Mouse (Mus musculus) myocyte (in vitro differentiated cells): ENCODE measurements around the gene Ism2. TPM values are rescaled to one million over a fixed set of nuclear protein-coding genes. Genes with fewer than 3 reads are reported as not detected.
"Not testable (repeated sequence)": the region's sequence is repeated elsewhere in the genome, so short reads cannot be mapped to it uniquely, and the experiment has no call there.

Experiments used
- H3K27me3 ChIP-seq: one replicate; pipeline ENCODE4 v1.6.1; 2011; ENCODE audit not compliant: control insufficient read depth, insufficient read depth, insufficient read length
- H3K36me3 ChIP-seq: one replicate; pipeline ENCODE4 v1.6.1; 2011; ENCODE audit not compliant: control insufficient read depth, insufficient read depth
- H3K4me2 ChIP-seq: one replicate; pipeline ENCODE4 v1.6.1; 2011; ENCODE audit warnings: low read depth, control low read depth
- H3K4me3 ChIP-seq: one replicate; pipeline ENCODE4 v1.5.1; 2011; ENCODE audit warnings: mild to moderate bottlenecking, control low read depth, moderate library complexity
- H3K79me2 ChIP-seq: one replicate; pipeline ENCODE4 v1.6.1; 2011; ENCODE audit not compliant: control insufficient read depth, insufficient read depth
- H3ac ChIP-seq: one replicate; pipeline ENCODE4 v1.6.1; 2011; ENCODE audit not compliant: control insufficient read depth, insufficient read length
- CEBPB ChIP-seq: IDR thresholded peaks from 2 replicates; pipeline ENCODE4 v1.6.1; 2011; ENCODE audit warnings: mild to moderate bottlenecking, moderate library complexity; ENCODE audit not compliant: poor library complexity, insufficient read depth, severe bottlenecking
- E2F4 ChIP-seq: IDR thresholded peaks from one replicate; pipeline ENCODE4 v1.6.1; 2011; ENCODE audit warnings: mild to moderate bottlenecking, control low read depth, moderate library complexity; ENCODE audit not compliant: insufficient read depth
- MAX ChIP-seq: IDR thresholded peaks from one replicate; pipeline ENCODE4 v1.6.1; 2011; ENCODE audit warnings: low read depth, mild to moderate bottlenecking, control low read depth
- MYOD1 ChIP-seq, 3 experiments: IDR thresholded peaks; one replicate each; pipeline ENCODE4 v1.6.1; 2011; ENCODE audit warnings: control low read depth in 2 of 3, low read depth in 2 of 3, mild to moderate bottlenecking in 2 of 3, moderate library complexity in 1 of 3; ENCODE audit not compliant: insufficient read length in 2 of 3, control insufficient read depth in 1 of 3
- MYOG ChIP-seq, 3 experiments: IDR thresholded peaks; one replicate each; pipeline ENCODE4 v1.6.1; 2011; ENCODE audit warnings: control low read depth in 2 of 3, low read depth in 2 of 3, mild to moderate bottlenecking in 2 of 3; ENCODE audit not compliant: insufficient read length in 2 of 3, control insufficient read depth in 1 of 3, insufficient read depth in 1 of 3
- POLR2A ChIP-seq: IDR thresholded peaks from one replicate; pipeline ENCODE4 v1.6.1; 2011; ENCODE audit warnings: low read depth, mild to moderate bottlenecking, control low read depth, moderate library complexity; ENCODE audit not compliant: insufficient read length
- POLR2AphosphoS2 ChIP-seq: IDR thresholded peaks from one replicate; pipeline ENCODE4 v1.6.1; 2011; ENCODE audit warnings: low read depth, control low read depth; ENCODE audit not compliant: insufficient read length
- SRF ChIP-seq: IDR thresholded peaks from one replicate; pipeline ENCODE4 v1.6.1; 2011; ENCODE audit warnings: low read depth; ENCODE audit not compliant: control insufficient read depth, insufficient read length
- TCF12 ChIP-seq: IDR thresholded peaks from one replicate; pipeline ENCODE4 v1.6.1; 2011; ENCODE audit warnings: mild to moderate bottlenecking, control low read depth; ENCODE audit not compliant: poor library complexity, insufficient read depth, severe bottlenecking
- TCF3 ChIP-seq: IDR thresholded peaks from one replicate; pipeline ENCODE4 v1.6.1; 2011; ENCODE audit warnings: low read depth, control low read depth; ENCODE audit not compliant: insufficient read length
- USF1 ChIP-seq: IDR thresholded peaks from one replicate; pipeline ENCODE4 v1.6.1; 2011; ENCODE audit warnings: low read depth, mild to moderate bottlenecking, control low read depth, moderate library complexity
- polyA plus RNA-seq: library from polyadenylated mRNA; unstranded; fragments of >200 nt; fragmentation: generic; extraction: Trizol; gene quantifications from one replicate; pipeline ENCODE4 v1.2.1, GENCODE M21; 2012; ENCODE audit warnings: missing spikeins

Ism2 gene
- polyA plus RNA-seq, 1 experiment: 0.12 TPM

DNA sequence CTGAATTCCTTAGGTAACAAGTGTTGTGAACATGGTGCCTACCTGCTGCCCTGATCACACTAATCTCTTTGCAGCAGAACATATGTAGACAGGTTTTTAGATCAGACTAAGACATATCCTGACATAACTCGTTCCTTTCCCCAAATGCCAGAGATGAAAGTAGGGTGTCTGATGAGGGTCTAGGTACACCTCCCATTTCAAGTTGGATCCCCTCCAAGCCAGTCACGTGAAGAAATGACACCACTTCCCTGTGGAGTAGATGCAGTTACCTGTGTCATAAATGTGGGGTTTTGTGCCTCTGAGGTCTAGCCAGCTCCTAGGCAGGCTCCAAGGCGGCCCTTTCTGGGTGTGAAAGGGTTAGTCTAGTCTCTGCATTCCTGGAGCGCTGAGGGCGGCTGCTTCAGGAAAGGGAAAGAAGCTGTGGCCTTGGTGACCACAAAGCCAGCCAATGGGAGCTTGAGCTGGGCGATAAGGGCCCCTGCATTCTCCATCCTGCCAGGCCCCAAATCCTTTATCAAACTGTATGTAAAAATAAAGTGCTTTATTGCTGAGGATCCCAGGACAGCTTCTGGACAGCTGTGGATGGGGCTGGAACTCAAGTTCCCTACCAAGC, 21.3 kb downstream of the Ism2 start:
- TF ChIP-seq POLR2AphosphoS2 (peak; percentile 24), TCF12 (no peak)
- Histone ChIP-seq H3ac (no peak overlapping the region), H3K4me2 (no peak overlapping the region), H3K36me3 (peaks cover 6% of the 10 kb centered on the region), H3K27me3 (no peaks in the 10 kb centered on the region), H3K4me3 (no peak overlapping the region), H3K79me2 (no peaks in the 10 kb centered on the region)

DNA sequence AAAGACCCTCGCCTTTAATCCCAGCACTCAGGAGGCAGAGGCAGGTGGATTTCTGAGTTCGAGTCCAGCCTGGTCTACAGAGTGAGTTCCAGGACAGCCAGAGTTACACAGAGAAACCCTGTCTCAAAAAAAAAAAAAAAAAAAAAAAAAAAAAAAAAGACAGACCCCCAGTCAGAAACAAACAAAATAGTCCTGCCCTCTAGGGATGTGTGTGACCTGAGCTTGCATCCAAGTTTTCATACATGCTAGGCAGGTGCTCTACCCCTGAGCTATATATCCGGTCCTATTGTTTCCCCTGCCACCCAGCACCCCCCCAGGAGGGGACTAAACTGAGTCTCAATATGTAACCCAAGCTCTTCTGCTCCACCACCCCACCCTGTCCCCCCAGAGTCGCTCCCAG, 22.3 kb downstream of the Ism2 start:
- H3K36me3 ChIP-seq, H3K4me3 ChIP-seq, H3K79me2 ChIP-seq, H3K27me3 ChIP-seq, H3K4me2 ChIP-seq, H3ac ChIP-seq: not testable (repeated sequence)

DNA sequence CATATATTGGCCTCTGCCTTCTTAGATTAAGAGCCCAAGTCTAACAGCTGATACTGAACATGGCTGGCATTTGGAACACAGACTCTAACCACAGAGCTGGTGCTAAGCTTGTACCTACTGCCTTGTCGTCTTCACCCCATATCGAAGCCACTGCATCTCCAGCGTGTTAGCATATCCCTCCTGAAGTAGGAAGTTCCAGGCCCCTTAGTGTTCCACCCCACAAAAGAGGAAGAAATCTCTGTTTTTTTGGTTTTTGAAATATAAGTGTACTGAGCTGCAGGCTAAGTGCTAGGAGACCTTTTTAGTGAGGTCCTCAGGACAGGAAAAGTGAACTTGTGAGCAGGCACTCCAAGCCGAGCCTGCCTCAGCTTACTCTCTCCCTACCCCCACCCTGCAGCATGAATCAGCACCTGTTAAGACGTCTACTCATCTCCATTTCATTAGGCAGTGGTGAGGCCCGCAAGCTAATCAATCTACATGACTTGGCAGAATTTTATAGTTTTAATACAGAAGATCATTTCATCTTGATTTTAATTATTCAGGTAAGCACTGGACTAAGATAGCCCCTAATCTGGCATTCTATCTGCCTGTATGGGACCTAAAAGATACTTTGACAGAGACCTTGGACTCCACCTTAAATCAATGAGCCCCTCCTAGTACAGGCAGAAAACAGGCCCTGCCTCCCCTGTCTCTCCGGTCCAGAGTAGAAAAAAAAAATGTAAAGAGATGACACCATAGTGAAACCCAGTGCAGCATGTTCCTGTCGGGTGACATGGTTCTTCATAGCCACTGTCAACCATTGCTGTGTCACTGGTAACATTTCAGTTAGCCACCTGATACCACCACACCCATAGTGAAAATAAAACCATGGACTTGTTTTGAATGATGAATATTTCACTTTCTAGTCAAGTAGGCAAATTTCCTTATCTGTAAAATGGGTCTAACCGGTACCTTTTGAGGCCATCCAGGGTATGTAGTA, 24.4 kb downstream of the Ism2 start:
- no peaks in the 10 kb centered on the region for H3K27me3 ChIP-seq
- H3K4me3 ChIP-seq: no peak overlapping the region
- peaks cover 13% of the 10 kb centered on the region for H3K36me3 ChIP-seq
- no peak for TF ChIP-seq MAX
- TF ChIP-seq CEBPB: no peak
- TF ChIP-seq E2F4: no peak
- no peak for TF ChIP-seq MYOG (IDR thresholded peaks at IDR 0.05; ENCODE audit: control insufficient read depth in 1 of 3, insufficient read depth in 1 of 3, insufficient read length in 2 of 3, low read depth in 2 of 3)
- no peak for TF ChIP-seq MYOD1 (IDR thresholded peaks at IDR 0.05; ENCODE audit: control insufficient read depth in 1 of 3, insufficient read length in 2 of 3, low read depth in 2 of 3)
- TF ChIP-seq POLR2A: no peak
- no peak for TF ChIP-seq USF1
- no peak overlapping the region for H3K4me2 ChIP-seq
- no peaks in the 10 kb centered on the region for H3K79me2 ChIP-seq
- no peak overlapping the region for H3ac ChIP-seq

DNA sequence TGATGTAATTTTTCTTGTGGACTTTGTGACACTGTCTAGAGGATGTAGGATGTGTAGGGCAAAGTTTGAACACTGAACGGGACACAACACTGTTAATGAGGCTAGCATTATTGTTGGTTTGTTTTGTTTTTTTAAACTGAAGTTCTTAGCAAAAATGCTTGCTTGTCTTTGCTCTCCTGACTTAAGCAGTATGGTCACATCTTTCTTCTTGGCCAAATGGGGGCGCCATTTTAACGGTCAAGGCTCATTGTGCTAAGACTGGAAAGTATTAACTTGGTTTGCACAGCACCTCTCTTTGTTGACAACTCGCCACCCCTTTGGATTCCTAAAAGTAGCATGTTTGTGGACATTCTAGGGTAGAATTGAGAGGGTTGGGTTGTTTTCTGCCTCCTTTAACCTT, 31.8 kb downstream of the Ism2 start:
- H3K36me3 ChIP-seq: peaks cover 30% of the 10 kb centered on the region
- H3ac ChIP-seq: peak overlapping the region; percentile 93
- peak overlapping the region; percentile 80 for H3K4me3 ChIP-seq
- H3K27me3 ChIP-seq: no peaks in the 10 kb centered on the region
- TF ChIP-seq POLR2AphosphoS2 (no peak), POLR2A (no peak), SRF (no peak), USF1 (no peak), MYOD1 (IDR thresholded peaks at IDR 0.05; ENCODE audit: control insufficient read depth in 1 of 3, insufficient read length in 2 of 3, low read depth in 2 of 3) (no peak), MYOG (IDR thresholded peaks at IDR 0.05; ENCODE audit: control insufficient read depth in 1 of 3, insufficient read depth in 1 of 3, insufficient read length in 2 of 3, low read depth in 2 of 3) (no peak), TCF3 (no peak), E2F4 (no peak), TCF12 (no peak)
- peaks cover 47% of the 10 kb centered on the region for H3K79me2 ChIP-seq
- peak overlapping the region; percentile 91 for H3K4me2 ChIP-seq

DNA sequence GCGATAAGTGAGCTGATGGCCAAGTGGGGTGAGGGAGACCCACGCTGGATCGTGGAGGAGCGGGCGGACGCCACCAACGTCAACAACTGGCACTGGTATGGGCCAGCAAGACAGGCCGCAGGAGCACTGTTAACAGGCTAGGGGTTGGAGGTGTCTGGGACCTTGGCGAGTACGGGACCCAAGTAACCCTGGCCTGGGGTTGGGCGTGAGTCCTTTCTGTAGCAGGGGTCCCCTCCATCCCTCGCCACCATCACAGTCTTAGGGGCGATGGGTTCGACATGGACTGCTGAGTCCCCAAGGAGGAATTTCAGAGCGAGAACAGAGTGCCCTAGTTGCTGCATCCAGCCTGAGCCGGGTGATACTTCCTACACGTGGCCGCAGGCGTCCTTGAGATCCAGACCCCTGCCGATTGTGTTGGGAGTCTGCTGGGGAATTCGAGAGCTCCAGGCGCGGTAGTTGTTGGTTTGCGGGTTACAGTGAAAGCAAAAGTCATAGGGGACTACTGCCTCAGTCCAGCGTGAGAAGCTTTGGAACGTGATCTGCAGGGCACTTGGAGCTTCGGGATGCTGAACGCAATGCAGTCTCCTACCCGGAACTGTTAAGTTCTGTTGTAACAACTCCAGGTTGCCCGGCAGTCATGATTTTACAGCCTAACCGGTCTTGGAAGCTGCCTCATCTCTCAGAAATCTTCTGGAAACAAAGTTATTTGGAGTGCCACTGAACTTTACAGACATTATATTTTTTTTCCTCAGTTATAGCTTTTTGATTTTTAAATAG, 32.5 kb downstream of the Ism2 start:
- Histone ChIP-seq H3K4me2 (peak overlapping the region; percentile 91), H3K4me3 (peak overlapping the region; percentile 80), H3K36me3 (peaks cover 28% of the 10 kb centered on the region), H3K27me3 (no peaks in the 10 kb centered on the region), H3ac (peak overlapping the region; percentile 93), H3K79me2 (peaks cover 47% of the 10 kb centered on the region)
- peak in 1 of 3 experiments; percentile 8 for TF ChIP-seq MYOG (IDR thresholded peaks at IDR 0.05; ENCODE audit: control insufficient read depth in 1 of 3, insufficient read depth in 1 of 3, insufficient read length in 2 of 3, low read depth in 2 of 3)
- no peak for TF ChIP-seq MAX
